8 mouse cellular contexts compared by ENCODE assay signal in the genomic region with DNA sequence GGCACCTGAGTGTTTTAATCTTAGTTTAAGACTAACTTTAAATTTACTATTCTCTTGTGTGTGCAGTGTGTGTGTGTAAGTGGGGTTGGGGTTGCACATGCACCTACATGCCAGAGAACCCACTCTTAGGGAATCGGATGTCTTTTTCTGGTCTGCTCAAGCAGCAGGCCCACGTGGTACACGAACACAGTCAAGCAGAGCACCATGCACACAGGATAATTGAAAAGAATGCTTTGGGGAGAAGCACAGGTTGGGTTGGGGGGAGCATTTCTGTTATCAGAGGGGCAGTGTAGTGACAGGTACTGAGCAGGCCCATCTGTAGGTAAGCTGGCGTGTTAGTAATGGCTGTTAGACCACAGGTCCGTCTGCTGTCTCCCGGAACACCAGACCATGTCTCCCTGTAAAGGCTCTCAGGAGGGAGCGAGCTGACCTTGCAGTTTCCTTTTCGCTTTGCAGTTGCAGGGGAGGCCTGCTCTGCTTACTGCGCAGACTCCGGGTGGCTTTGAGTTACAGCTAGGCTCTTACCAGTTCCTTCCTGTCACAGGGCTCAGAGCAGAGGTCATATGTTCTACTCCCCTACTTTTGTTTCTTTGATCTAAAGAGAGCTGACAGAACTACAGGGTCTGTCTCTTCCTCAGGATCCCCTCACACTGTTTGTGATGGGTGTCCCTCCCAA. TPM values are rescaled to one million over a fixed set of nuclear protein-coding genes. Genes with fewer than 3 reads are reported as not detected.
A peak's percentile ranks its signal among the peaks of the same experiment; 100 is the strongest.
DNase-seq lines count a peak whose midpoint lies in the region; ATAC-seq lines count a peak whose summit lies in the region.

No protein-coding gene starts in this region.

- no peak for ATAC-seq in midbrain, embryonic 12.5 days (ENCODE audit: low FRiP score, low read depth)
- ATAC-seq in midbrain, embryonic 11.5 days (ENCODE audit: low FRiP score), result no peak
- no peak for ATAC-seq in hindbrain, embryonic 16.5 days
- ATAC-seq in liver, embryonic 15.5 days (ENCODE audit: insufficient read depth), result peak; percentile 28; the same call in 1 of the 2 replicates
- ATAC-seq in erythroid progenitor cell, adult 5-6 weeks (replicated peaks; ENCODE audit: low FRiP score, poor library complexity, severe bottlenecking), result no peak

- H3K4me1 ChIP-seq in midbrain, embryonic 12.5 days, result 0 out of 2 replicates have a peak, but pooled peaks cover 2% of the 10 kb centered on the region
- H3K4me1 ChIP-seq in midbrain, embryonic 11.5 days (ENCODE audit: control insufficient read depth, insufficient read depth, low read length), result no peaks in the 10 kb centered on the region
- no peaks in the 10 kb centered on the region; the same call in none of the 2 replicates for H3K4me1 ChIP-seq in hindbrain, embryonic 16.5 days (ENCODE audit: control insufficient read depth, insufficient read depth, low read depth, low read length)
- peaks cover 13% of the 10 kb centered on the region for H3K4me1 ChIP-seq in liver, embryonic 15.5 days (replicated peaks)

- H3K27me3 ChIP-seq in midbrain, embryonic 12.5 days, result no peaks in the 10 kb centered on the region
- no peaks in the 10 kb centered on the region for H3K27me3 ChIP-seq in midbrain, embryonic 11.5 days (ENCODE audit: control insufficient read depth, insufficient read depth, low read length)
- no peaks in the 10 kb centered on the region for H3K27me3 ChIP-seq in hindbrain, embryonic 16.5 days (replicated peaks; ENCODE audit: control insufficient read depth, insufficient read depth, low read length)
- H3K27me3 ChIP-seq in liver, embryonic 15.5 days, result no peaks in the 10 kb centered on the region

- no peak for DNase-seq in midbrain, embryonic 11.5 days (ENCODE audit: low spot score, missing footprints)
- peak; percentile 45 for DNase-seq in c-Kit-positive CD71-negative TER-119-negative erythroid progenitor cells, embryonic 14.5 days (ENCODE audit: low read depth)
- peak; percentile 65 to 68 for DNase-seq in spleen, adult 18-20 months
- no peak for DNase-seq in cerebellum, adult 8-10 months

- no peak overlapping the region for H3K9ac ChIP-seq in midbrain, embryonic 12.5 days (replicated peaks)
- no peak overlapping the region for H3K9ac ChIP-seq in midbrain, embryonic 11.5 days (ENCODE audit: low read length)
- H3K9ac ChIP-seq in hindbrain, embryonic 16.5 days (ENCODE audit: low read depth, low read length), result no peak overlapping the region
- no peak overlapping the region for H3K9ac ChIP-seq in liver, embryonic 15.5 days

- H3K9me3 ChIP-seq in midbrain, embryonic 12.5 days, result no peaks in the 10 kb centered on the region
- no peaks in the 10 kb centered on the region for H3K9me3 ChIP-seq in midbrain, embryonic 11.5 days (ENCODE audit: control insufficient read depth, low read length)
- no peaks in the 10 kb centered on the region for H3K9me3 ChIP-seq in hindbrain, embryonic 16.5 days (ENCODE audit: control insufficient read depth, low read length)
- H3K9me3 ChIP-seq in liver, embryonic 15.5 days (replicated peaks), result no peaks in the 10 kb centered on the region

- 0 out of 2 replicates have a peak overlapping the region, but pooled peaks have one; percentile 26 for H3K27ac ChIP-seq in midbrain, embryonic 12.5 days (replicated peaks)
- no peak overlapping the region for H3K27ac ChIP-seq in midbrain, embryonic 11.5 days (ENCODE audit: low read depth, low read length)
- H3K27ac ChIP-seq in hindbrain, embryonic 16.5 days (ENCODE audit: low read depth, low read length), result peak overlapping the region; percentile 39
- peak overlapping the region; percentile 24; the same call in 1 of the 2 replicates for H3K27ac ChIP-seq in liver, embryonic 15.5 days (replicated peaks)

- H3K4me3 ChIP-seq in midbrain, embryonic 12.5 days, result no peak overlapping the region
- no peak overlapping the region for H3K4me3 ChIP-seq in midbrain, embryonic 11.5 days (ENCODE audit: low read depth, low read length)
- no peak overlapping the region for H3K4me3 ChIP-seq in hindbrain, embryonic 16.5 days (ENCODE audit: low read length)
- H3K4me3 ChIP-seq in liver, embryonic 15.5 days (replicated peaks), result no peak overlapping the region

- H3K4me2 ChIP-seq in midbrain, embryonic 12.5 days (replicated peaks), result no peak overlapping the region
- no peak overlapping the region for H3K4me2 ChIP-seq in midbrain, embryonic 11.5 days
- no peak overlapping the region for H3K4me2 ChIP-seq in hindbrain, embryonic 16.5 days (ENCODE audit: low read length)
- H3K4me2 ChIP-seq in liver, embryonic 15.5 days, result peak overlapping the region; percentile 25; the same call in 1 of the 2 replicates

- 91% methylated on average over 10 of the region's 10 CpGs for WGBS in midbrain, embryonic 12.5 days
- 89% methylated on average over 10 of the region's 10 CpGs for WGBS in midbrain, embryonic 11.5 days
- WGBS in hindbrain, embryonic 16.5 days, result 72% methylated on average over 10 of the region's 10 CpGs
- 56% methylated on average over 10 of the region's 10 CpGs for WGBS in liver, embryonic 15.5 days (ENCODE audit: insufficient replicate concordance)

- no peaks in the 10 kb centered on the region for H3K36me3 ChIP-seq in midbrain, embryonic 12.5 days
- no peaks in the 10 kb centered on the region for H3K36me3 ChIP-seq in midbrain, embryonic 11.5 days (ENCODE audit: control insufficient read depth, insufficient read depth, low read length)
- H3K36me3 ChIP-seq in hindbrain, embryonic 16.5 days (ENCODE audit: control insufficient read depth, insufficient read depth, low read length), result no peaks in the 10 kb centered on the region
- peaks cover 29% of the 10 kb centered on the region for H3K36me3 ChIP-seq in liver, embryonic 15.5 days (replicated peaks)

RNA-seq across cellular contexts. Expression of gene Rcor1, which starts 32.5 kb away (rescaled TPM):
- 8.4 and 8.5 TPM in 2 replicates for polyA plus RNA-seq in midbrain, embryonic 12.5 days (2016; fragmentation: Nextera tagmentation; extraction: Ambion mirVana)
- polyA plus RNA-seq in midbrain, embryonic 11.5 days (2014; fragmentation: Nextera tagmentation; extraction: Ambion mirVana), result 10.4 and 12.1 TPM in 2 replicates
- polyA plus RNA-seq in hindbrain, embryonic 16.5 days (2015; fragmentation: Nextera tagmentation; extraction: Ambion mirVana), result 4.1 and 4.5 TPM in 2 replicates
- polyA plus RNA-seq in liver, embryonic 15.5 days (2015; fragmentation: Nextera tagmentation; extraction: Ambion mirVana), result 4.6 and 5.1 TPM in 2 replicates
- total RNA-seq in erythroid progenitor cell, adult 5-6 weeks (2015; ENCODE audit: low replicate concordance), result 27.8 and 31.0 TPM in 2 replicates
- total RNA-seq in erythroid progenitor cell, adult 5-6 weeks (2017; ENCODE audit: low replicate concordance), result 21.2 and 40.1 TPM in 2 replicates

Comparison
In these comparisons a context has a peak if more than half of its experiments do, and no peak if none do; other contexts are left out.
1. DNase-seq: peak in c-Kit-positive CD71-negative TER-119-negative erythroid progenitor cells, embryonic 14.5 days (single experiment) and spleen, adult 18-20 months (2 of 2); none in midbrain, embryonic 11.5 days (single experiment) and cerebellum, adult 8-10 months (single experiment).